Mouse (Mus musculus): ENCODE measurements around the gene Gm20696. TPM values are rescaled to one million over a fixed set of nuclear protein-coding genes. Genes with fewer than 3 reads are reported as not detected.
A peak's percentile ranks its signal among the peaks of the same experiment; 100 is the strongest.

Gm20696 gene
- polyA plus RNA-seq, 1 experiment from 2014 or later = 7.5 TPM

DNA sequence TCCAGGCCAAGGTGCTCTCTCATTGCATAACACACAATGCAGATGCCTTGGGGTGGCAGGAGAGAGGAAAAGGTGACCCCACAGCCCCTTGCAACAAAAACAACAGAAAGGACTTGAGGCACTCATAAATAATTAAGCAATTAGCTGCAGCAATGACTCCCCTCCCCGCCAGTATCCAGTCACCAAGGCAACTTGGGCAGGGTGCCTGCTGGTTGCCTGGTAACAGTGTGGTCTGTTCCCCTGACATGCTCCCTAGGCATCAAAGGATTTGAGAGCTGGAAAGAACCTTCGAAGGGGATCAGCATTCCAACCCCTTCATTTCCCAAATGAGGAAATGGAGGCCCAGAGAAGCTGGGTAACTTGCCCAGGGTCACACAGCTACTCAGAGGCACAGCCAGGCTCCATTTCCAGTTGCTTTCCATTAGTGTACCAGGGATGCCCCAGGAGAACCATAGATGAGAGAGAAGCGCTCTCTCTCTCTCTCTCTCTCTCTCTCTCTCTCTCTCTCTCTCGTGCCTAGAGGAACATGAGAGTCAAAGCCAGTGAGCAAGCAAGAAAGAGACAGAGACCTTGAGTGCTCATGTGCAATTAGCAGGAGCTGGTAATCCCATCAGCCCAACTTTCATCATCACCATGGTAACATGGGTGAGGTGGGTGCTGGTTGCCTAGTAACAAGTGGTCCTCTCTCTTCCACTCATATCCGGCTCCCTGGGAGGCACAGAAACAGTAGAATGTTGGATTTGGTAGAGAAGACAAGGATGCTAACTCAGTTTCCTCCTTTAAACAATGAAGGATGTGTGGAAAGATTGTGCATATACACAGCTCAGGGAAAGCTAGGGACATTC lies 3.1 kb upstream of the Gm20696 start:
- ATAC-seq (ENCODE audit: low FRiP score, low TSS enrichment) = no peak
- Histone ChIP-seq H3K36me3 (ENCODE audit: control insufficient read depth, insufficient read depth, low read length) (no peaks in the 10 kb centered on the region), H3K27ac (ENCODE audit: low read depth, low read length) (no peak overlapping the region), H3K4me3 (ENCODE audit: low read length) (no peak overlapping the region), H3K9me3 (ENCODE audit: control insufficient read depth, low read length) (no peaks in the 10 kb centered on the region), H3K9ac (ENCODE audit: low read depth, low read length) (no peak overlapping the region), H3K27me3 (ENCODE audit: control insufficient read depth, insufficient read depth, low read length) (no peaks in the 10 kb centered on the region), H3K4me1 (ENCODE audit: control insufficient read depth, insufficient read depth, low read length) (0 out of 2 replicates have a peak, but pooled peaks cover 5% of the 10 kb centered on the region), H3K4me2 (replicated peaks; ENCODE audit: low read depth, low read length) (no peak overlapping the region)
- WGBS = 52% methylated on average over 5 of the region's 5 CpGs

DNA sequence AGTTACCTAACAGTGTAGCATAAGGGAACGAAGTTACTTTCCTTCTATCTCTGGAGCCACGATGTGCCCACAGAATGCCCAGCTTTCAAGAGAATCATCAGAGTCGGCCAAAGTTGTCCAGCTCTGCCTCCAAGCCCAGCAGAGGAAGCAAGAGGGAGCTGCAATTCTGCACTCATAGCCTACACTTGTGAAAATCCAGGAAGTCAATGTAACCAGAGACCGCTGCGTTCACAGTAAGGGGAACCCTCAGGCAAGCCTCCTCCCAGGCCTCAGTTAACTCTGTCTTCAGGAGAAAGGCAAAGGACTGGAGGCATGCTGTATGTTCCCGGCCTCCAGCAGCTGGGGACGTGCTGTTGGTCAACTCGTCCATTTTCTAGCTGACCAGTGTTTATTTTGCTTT lies 693 bp upstream of the Gm20696 start:
- Histone ChIP-seq H3K27ac (ENCODE audit: low read depth, low read length) (peak overlapping the region; percentile 60; the same call in 1 of the 2 replicates), H3K4me3 (ENCODE audit: low read length) (peak overlapping the region; percentile 71), H3K9me3 (ENCODE audit: control insufficient read depth, low read length) (no peaks in the 10 kb centered on the region), H3K36me3 (ENCODE audit: control insufficient read depth, insufficient read depth, low read length) (no peaks in the 10 kb centered on the region), H3K4me2 (replicated peaks; ENCODE audit: low read depth, low read length) (peak overlapping the region; percentile 80), H3K4me1 (ENCODE audit: control insufficient read depth, insufficient read depth, low read length) (0 out of 2 replicates have a peak, but pooled peaks cover 5% of the 10 kb centered on the region), H3K27me3 (ENCODE audit: control insufficient read depth, insufficient read depth, low read length) (no peaks in the 10 kb centered on the region), H3K9ac (ENCODE audit: low read depth, low read length) (no peak overlapping the region)
- ATAC-seq (ENCODE audit: low FRiP score, low TSS enrichment) = no peak
- 11% methylated on average over 8 of the region's 8 CpGs for WGBS

DNA sequence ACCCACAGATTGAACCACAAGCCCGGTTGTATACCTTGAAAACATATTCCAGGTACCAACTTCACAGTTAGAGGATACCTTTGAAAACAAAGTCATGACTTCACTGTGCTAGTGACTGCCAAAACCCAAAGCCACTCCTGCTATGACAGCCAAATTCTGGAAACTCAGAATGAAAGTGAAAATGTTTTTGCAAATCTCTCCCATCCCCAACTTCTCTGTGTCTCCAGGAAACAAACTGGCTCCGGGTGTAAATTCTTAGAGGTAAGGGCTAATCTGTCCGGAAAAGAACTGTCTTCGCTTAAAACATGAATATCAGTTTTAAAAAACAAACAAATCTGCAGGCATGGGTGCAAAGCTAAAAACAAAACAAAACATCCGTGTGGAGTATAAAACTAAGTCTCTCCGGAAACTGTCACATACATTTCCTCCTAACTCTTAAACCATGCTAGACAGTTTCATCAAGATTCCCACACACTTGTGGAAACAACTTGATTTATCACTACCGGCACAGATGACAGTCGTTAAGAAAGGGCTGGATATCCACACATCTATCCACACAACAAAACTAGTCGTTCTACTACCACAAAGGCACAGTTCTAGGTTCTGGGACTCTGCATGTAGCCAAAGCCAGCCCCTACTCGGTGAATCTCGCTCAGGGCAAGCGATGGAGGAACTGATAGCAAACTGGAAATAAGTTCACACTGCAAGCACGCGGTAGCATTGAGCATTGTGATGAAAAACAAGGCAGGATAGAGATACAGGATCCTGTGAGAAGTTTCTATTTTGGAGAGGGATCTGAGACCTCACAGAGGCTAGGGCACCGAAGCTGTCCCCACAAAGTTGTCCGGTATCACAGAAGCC lies 910 bp downstream of the Gm20696 start:
- no peaks in the 10 kb centered on the region for H3K27me3 ChIP-seq (ENCODE audit: control insufficient read depth, insufficient read depth, low read length)
- peak overlapping the region; percentile 2; the same call in 1 of the 2 replicates for H3K27ac ChIP-seq (ENCODE audit: low read depth, low read length)
- H3K4me1 ChIP-seq (ENCODE audit: control insufficient read depth, insufficient read depth, low read length) = 0 out of 2 replicates have a peak, but pooled peaks cover 5% of the 10 kb centered on the region
- H3K4me2 ChIP-seq (replicated peaks; ENCODE audit: low read depth, low read length) = peak overlapping the region; percentile 80
- ATAC-seq (ENCODE audit: low FRiP score, low TSS enrichment) = 0 out of 2 replicates have a peak, but pooled peaks have one; percentile 6
- peak overlapping the region; percentile 78 for H3K9ac ChIP-seq (ENCODE audit: low read depth, low read length)
- H3K9me3 ChIP-seq (ENCODE audit: control insufficient read depth, low read length) = no peaks in the 10 kb centered on the region
- WGBS = 18% methylated on average over 16 of the region's 16 CpGs
- peak overlapping the region; percentile 71 for H3K4me3 ChIP-seq (ENCODE audit: low read length)
- H3K36me3 ChIP-seq (ENCODE audit: control insufficient read depth, insufficient read depth, low read length) = no peaks in the 10 kb centered on the region

DNA sequence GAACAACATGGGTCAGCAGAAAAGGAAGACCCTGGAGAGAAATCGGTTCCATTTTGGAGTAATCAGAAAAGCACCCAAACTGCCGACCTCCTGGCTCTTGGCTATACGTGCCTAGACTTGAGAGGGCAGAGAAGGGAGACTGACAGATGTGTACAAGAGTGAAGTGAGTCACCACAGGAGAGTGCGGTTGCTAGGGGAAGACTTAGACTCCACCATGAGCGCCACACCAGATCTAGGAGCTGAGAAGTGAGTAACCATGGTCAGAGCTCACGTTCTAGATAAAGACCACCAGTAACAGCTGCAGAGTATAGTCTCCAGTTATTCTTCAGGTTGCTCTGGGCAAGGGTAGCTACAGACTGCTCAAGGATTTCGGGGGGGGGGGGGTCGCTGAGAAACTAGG lies 3.4 kb downstream of the Gm20696 start:
- Histone ChIP-seq H3K36me3 (ENCODE audit: control insufficient read depth, insufficient read depth, low read length) (no peaks in the 10 kb centered on the region), H3K4me3 (ENCODE audit: low read length) (no peak overlapping the region), H3K27ac (ENCODE audit: low read depth, low read length) (no peak overlapping the region), H3K27me3 (ENCODE audit: control insufficient read depth, insufficient read depth, low read length) (no peaks in the 10 kb centered on the region), H3K4me1 (ENCODE audit: control insufficient read depth, insufficient read depth, low read length) (0 out of 2 replicates have a peak, but pooled peaks cover 5% of the 10 kb centered on the region), H3K4me2 (replicated peaks; ENCODE audit: low read depth, low read length) (no peak overlapping the region), H3K9me3 (ENCODE audit: control insufficient read depth, low read length) (no peaks in the 10 kb centered on the region), H3K9ac (ENCODE audit: low read depth, low read length) (no peak overlapping the region)
- no peak for ATAC-seq (ENCODE audit: low FRiP score, low TSS enrichment)
- WGBS = 86% methylated on average over 8 of the region's 8 CpGs

DNA sequence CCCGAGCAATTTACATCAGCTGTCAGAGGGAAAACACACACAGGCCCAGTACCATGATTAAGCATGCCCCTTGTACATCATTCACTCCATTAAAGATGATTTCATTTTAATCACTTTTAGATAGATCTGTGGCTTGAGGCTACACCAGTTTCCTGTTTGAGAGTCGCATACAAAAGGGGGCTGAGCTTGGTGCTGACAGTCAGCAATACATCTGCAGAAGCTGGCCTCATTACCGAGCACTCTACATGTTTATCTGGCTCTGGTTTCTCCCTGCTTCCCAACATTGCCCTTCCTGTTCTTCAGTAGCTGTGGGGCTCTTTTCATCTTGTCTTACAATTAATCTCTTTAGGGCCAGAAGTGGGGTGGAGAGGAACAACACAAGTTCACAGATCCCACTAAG lies 6.2 kb downstream of the Gm20696 start:
- Histone ChIP-seq H3K4me3 (ENCODE audit: low read length) (no peak overlapping the region), H3K27ac (ENCODE audit: low read depth, low read length) (no peak overlapping the region), H3K4me2 (replicated peaks; ENCODE audit: low read depth, low read length) (no peak overlapping the region), H3K36me3 (ENCODE audit: control insufficient read depth, insufficient read depth, low read length) (no peaks in the 10 kb centered on the region), H3K9me3 (ENCODE audit: control insufficient read depth, low read length) (no peaks in the 10 kb centered on the region), H3K4me1 (ENCODE audit: control insufficient read depth, insufficient read depth, low read length) (no peaks in the 10 kb centered on the region), H3K27me3 (ENCODE audit: control insufficient read depth, insufficient read depth, low read length) (no peaks in the 10 kb centered on the region), H3K9ac (ENCODE audit: low read depth, low read length) (no peak overlapping the region)
- WGBS = 35% methylated on average over 3 of the region's 3 CpGs
- ATAC-seq (ENCODE audit: low FRiP score, low TSS enrichment) = no peak

DNA sequence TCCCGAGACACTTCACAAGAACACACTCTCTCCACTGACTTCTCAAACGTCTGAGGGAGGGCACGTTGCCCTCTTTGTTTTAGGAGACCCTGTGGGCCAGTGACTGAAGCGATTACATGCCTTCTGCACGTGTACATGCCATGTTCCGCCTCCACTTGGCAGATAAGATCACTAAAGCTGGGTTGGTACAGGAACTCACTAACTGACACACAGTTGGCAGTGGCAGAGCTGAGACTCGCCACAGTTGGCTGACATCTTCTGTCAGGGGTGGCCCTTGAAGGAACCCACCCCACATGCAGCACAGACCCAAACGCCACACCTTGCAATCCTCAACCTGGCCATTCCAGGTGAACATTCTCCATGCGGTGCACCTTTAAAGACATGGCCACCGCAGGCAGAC lies 8.0 kb downstream of the Gm20696 start:
- no peaks in the 10 kb centered on the region for H3K36me3 ChIP-seq (ENCODE audit: control insufficient read depth, insufficient read depth, low read length)
- no peak overlapping the region for H3K27ac ChIP-seq (ENCODE audit: low read depth, low read length)
- no peak overlapping the region for H3K9ac ChIP-seq (ENCODE audit: low read depth, low read length)
- no peaks in the 10 kb centered on the region for H3K27me3 ChIP-seq (ENCODE audit: control insufficient read depth, insufficient read depth, low read length)
- H3K4me1 ChIP-seq (ENCODE audit: control insufficient read depth, insufficient read depth, low read length) = no peaks in the 10 kb centered on the region
- ATAC-seq (ENCODE audit: low FRiP score, low TSS enrichment) = no peak
- WGBS = 81% methylated on average over 10 of the region's 10 CpGs
- no peaks in the 10 kb centered on the region for H3K9me3 ChIP-seq (ENCODE audit: control insufficient read depth, low read length)
- no peak overlapping the region for H3K4me3 ChIP-seq (ENCODE audit: low read length)
- H3K4me2 ChIP-seq (replicated peaks; ENCODE audit: low read depth, low read length) = no peak overlapping the region

DNA sequence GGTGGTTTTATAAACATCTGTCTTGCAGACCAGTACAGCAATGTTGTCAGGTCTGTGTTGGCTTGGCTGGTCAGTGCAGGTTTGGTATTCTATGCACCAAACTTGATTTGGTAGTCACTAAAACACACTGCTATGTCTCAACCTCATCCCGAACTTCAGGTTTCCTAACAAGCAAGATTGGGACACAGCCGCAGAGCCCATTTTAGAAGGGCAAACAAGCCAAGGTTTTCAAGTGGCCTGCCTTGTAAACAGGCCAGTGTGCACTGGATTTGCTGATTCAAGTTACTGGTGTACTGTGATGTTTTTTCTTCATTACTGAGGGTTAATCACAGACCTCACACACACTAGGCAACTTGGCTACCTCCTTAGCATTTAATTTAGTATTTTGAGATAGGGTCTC lies 10.5 kb downstream of the Gm20696 start:
- Histone ChIP-seq H3K9ac (ENCODE audit: low read depth, low read length) (no peak overlapping the region), H3K9me3 (ENCODE audit: control insufficient read depth, low read length) (no peaks in the 10 kb centered on the region), H3K4me1 (ENCODE audit: control insufficient read depth, insufficient read depth, low read length) (no peaks in the 10 kb centered on the region), H3K4me2 (replicated peaks; ENCODE audit: low read depth, low read length) (no peak overlapping the region), H3K27me3 (ENCODE audit: control insufficient read depth, insufficient read depth, low read length) (no peaks in the 10 kb centered on the region), H3K36me3 (ENCODE audit: control insufficient read depth, insufficient read depth, low read length) (no peaks in the 10 kb centered on the region), H3K27ac (ENCODE audit: low read depth, low read length) (no peak overlapping the region), H3K4me3 (ENCODE audit: low read length) (no peak overlapping the region)
- no peak for ATAC-seq (ENCODE audit: low FRiP score, low TSS enrichment)
- WGBS = 98% methylated on average over 2 of the region's 2 CpGs

DNA sequence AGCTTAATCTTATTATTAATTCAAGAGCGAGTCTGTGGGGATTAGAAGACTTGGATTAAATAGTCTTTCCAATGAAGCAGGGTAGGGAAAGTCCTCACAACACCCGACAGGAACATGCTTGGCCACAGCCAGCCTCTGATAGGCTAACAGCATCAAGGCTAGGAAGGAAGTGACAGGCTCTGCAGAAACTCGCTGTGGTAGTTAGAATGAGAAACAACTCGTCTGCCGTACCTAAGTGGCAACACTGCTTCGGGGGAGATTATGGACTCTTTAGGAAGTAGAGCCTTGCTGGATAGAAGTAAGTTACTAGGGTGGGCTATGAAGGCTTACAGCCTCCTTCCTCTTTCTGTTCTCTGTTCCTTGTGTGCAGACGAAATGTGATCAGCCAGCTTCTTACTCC lies 11.1 kb downstream of the Gm20696 start:
- Histone ChIP-seq H3K27ac (ENCODE audit: low read depth, low read length) (no peak overlapping the region), H3K36me3 (ENCODE audit: control insufficient read depth, insufficient read depth, low read length) (no peaks in the 10 kb centered on the region), H3K9ac (ENCODE audit: low read depth, low read length) (no peak overlapping the region), H3K4me1 (ENCODE audit: control insufficient read depth, insufficient read depth, low read length) (no peaks in the 10 kb centered on the region), H3K4me2 (replicated peaks; ENCODE audit: low read depth, low read length) (no peak overlapping the region), H3K27me3 (ENCODE audit: control insufficient read depth, insufficient read depth, low read length) (no peaks in the 10 kb centered on the region), H3K4me3 (ENCODE audit: low read length) (no peak overlapping the region), H3K9me3 (ENCODE audit: control insufficient read depth, low read length) (no peaks in the 10 kb centered on the region)
- no peak for ATAC-seq (ENCODE audit: low FRiP score, low TSS enrichment)
- WGBS = 54% methylated on average over 7 of the region's 7 CpGs

DNA sequence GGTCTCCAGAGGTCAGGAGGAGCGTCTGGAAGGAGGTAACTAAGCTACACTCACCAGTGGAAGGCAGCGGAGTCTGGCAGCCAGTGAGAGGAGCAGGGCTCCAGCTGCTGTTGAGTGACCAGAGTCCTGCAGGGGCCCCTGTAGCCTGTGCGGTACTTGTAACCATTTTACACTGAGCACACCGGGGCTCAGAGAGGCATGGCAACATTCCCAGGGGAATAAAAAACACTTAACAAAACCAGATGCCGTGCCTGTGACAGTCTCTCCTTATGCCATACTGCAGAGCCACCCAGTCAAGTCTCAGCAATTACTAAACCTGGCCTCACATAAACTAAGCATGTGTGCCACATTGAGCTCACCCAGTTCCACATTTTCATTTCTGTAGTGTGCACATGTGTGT lies 12.3 kb downstream of the Gm20696 start:
- no peak overlapping the region for H3K4me3 ChIP-seq (ENCODE audit: low read length)
- H3K4me1 ChIP-seq (ENCODE audit: control insufficient read depth, insufficient read depth, low read length) = no peaks in the 10 kb centered on the region
- H3K27me3 ChIP-seq (ENCODE audit: control insufficient read depth, insufficient read depth, low read length) = no peaks in the 10 kb centered on the region
- ATAC-seq (ENCODE audit: low FRiP score, low TSS enrichment) = 0 out of 2 replicates have a peak, but pooled peaks have one; percentile 47
- H3K36me3 ChIP-seq (ENCODE audit: control insufficient read depth, insufficient read depth, low read length) = no peaks in the 10 kb centered on the region
- WGBS = 44% methylated on average over 5 of the region's 5 CpGs
- no peak overlapping the region for H3K4me2 ChIP-seq (replicated peaks; ENCODE audit: low read depth, low read length)
- H3K9ac ChIP-seq (ENCODE audit: low read depth, low read length) = no peak overlapping the region
- H3K9me3 ChIP-seq (ENCODE audit: control insufficient read depth, low read length) = no peaks in the 10 kb centered on the region
- no peak overlapping the region for H3K27ac ChIP-seq (ENCODE audit: low read depth, low read length)
